Mouse (Mus musculus) hindbrain, embryonic 16.5 days (tissue): Measurements from ENCODE around the gene Naa11. TPM values are rescaled to one million over a fixed set of nuclear protein-coding genes. Genes with fewer than 3 reads are reported as not detected.

Source experiments
- ATAC-seq: fragments of 200-750 bp; cut with Nextera tagmentation; 2 replicates; pipeline ENCODE4 v1.8.0; 2017; ENCODE audit warnings: moderate TSS enrichment, moderate library complexity
- H3K27ac ChIP-seq: fragments of 300-500 bp; sonication (generic); 2 replicates; pipeline ENCODE4 v1.5.1; 2014; ENCODE audit warnings: low read depth, mild to moderate bottlenecking, control low read depth, low read length, moderate library complexity
- H3K27me3 ChIP-seq: fragments of 300-500 bp; sonication (generic); replicated peaks from 2 replicates; pipeline ENCODE4 v1.6.1; 2014; ENCODE audit warnings: low read length; ENCODE audit not compliant: control insufficient read depth, insufficient read depth
- H3K36me3 ChIP-seq: fragments of 300-500 bp; sonication (generic); 2 replicates; pipeline ENCODE4 v1.6.1; 2014; ENCODE audit warnings: mild to moderate bottlenecking, low read length, moderate library complexity, mixed read lengths; ENCODE audit not compliant: control insufficient read depth, insufficient read depth
- H3K4me1 ChIP-seq: fragments of 300-500 bp; sonication (generic); 2 replicates; pipeline ENCODE4 v1.6.1; 2014; ENCODE audit warnings: low read depth, low read length; ENCODE audit not compliant: control insufficient read depth, insufficient read depth
- H3K4me2 ChIP-seq: fragments of 300-500 bp; sonication (generic); 2 replicates; pipeline ENCODE4 v1.6.1; 2014; ENCODE audit warnings: mild to moderate bottlenecking, low read length, control low read depth, moderate library complexity
- H3K4me3 ChIP-seq: fragments of 300-500 bp; sonication (generic); 2 replicates; pipeline ENCODE4 v1.5.1; 2014; ENCODE audit warnings: mild to moderate bottlenecking, low read length, control low read depth, moderate library complexity
- H3K9ac ChIP-seq: fragments of 300-500 bp; sonication (generic); 2 replicates; pipeline ENCODE4 v1.6.1; 2014; ENCODE audit warnings: low read depth, mild to moderate bottlenecking, control low read depth, low read length, moderate library complexity
- H3K9me3 ChIP-seq: fragments of 300-500 bp; sonication (generic); 2 replicates; pipeline ENCODE4 v1.6.1; 2014; ENCODE audit warnings: mild to moderate bottlenecking, low read length, moderate library complexity; ENCODE audit not compliant: control insufficient read depth
- WGBS: fragments of 180-500 bp; shearing (Covaris S2); extraction: QIAGEN DNeasy Blood & Tissue Kit; methylation state at CpG from one replicate; pipeline ENCODE4 v1.1.7; 2014; 5-methylcytosine and 5-hydroxymethylcytosine counted together
- polyA plus RNA-seq: library from polyadenylated mRNA; unstranded; fragments of >200 nt; fragmentation: Nextera tagmentation; extraction: Ambion mirVana; gene quantifications from 2 replicates; pipeline ENCODE4 v1.2.1, GENCODE M21; 2015

Gene Naa11
- not detected in 2 replicates for polyA plus RNA-seq

- Histone ChIP-seq H3K4me1 (no peaks in the 10 kb centered on the region), H3K27me3 (no peaks in the 10 kb centered on the region), H3K9me3 (no peaks in the 10 kb centered on the region), H3K36me3 (no peaks in the 10 kb centered on the region), H3K4me2 (no peak within 1 kb of the TSS), H3K9ac (no peak within 1 kb of the TSS), H3K4me3 (no peak within 1 kb of the TSS), H3K27ac (no peak within 1 kb of the TSS)
- ATAC-seq = no peak
- 95% methylated on average over 23 of the region's 23 CpGs for WGBS
These were observed at the start of gene Naa11 for GRCm38 (mm10) chr5:97392160-97392559. Gene Naa11 (minus strand): TSS chr5:97392379.

DNA sequence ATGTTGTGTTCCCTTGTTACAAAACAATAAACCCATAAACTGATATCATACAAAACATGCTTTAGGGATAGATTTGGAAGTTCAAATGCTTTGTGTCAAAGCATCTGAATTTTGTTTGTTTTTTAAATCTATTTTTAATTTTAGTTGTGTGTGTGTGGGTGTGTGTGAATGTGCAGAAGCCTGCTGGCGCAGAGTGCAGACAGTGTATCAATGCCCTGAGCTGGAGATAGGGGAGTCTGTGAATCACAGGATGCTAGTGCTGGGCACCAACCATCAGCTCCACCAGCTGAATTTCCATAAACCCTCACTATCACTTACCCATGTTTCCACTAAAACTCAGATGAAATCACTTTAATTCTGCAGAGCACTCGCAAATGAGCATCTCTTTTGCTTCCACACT, 40.3 kb upstream of the Naa11 start:
- Histone ChIP-seq H3K27me3 (no peaks in the 10 kb centered on the region), H3K9me3 (no peaks in the 10 kb centered on the region), H3K27ac (no peak overlapping the region), H3K9ac (no peak overlapping the region), H3K36me3 (no peaks in the 10 kb centered on the region), H3K4me3 (no peak overlapping the region), H3K4me1 (no peaks in the 10 kb centered on the region), H3K4me2 (no peak overlapping the region)
- no peak for ATAC-seq
- 89% methylated on average over 2 of the region's 2 CpGs for WGBS

GRCm38 (mm10) chr5:97429976-97430375, 37.8 kb upstream of the Naa11 start:
- no peak for ATAC-seq
- Histone ChIP-seq H3K9ac (no peak overlapping the region), H3K27me3 (no peaks in the 10 kb centered on the region), H3K9me3 (no peaks in the 10 kb centered on the region), H3K27ac (no peak overlapping the region), H3K4me2 (no peak overlapping the region), H3K36me3 (no peaks in the 10 kb centered on the region), H3K4me3 (no peak overlapping the region), H3K4me1 (no peaks in the 10 kb centered on the region)
- 65% methylated on average over 9 of the region's 9 CpGs for WGBS

DNA sequence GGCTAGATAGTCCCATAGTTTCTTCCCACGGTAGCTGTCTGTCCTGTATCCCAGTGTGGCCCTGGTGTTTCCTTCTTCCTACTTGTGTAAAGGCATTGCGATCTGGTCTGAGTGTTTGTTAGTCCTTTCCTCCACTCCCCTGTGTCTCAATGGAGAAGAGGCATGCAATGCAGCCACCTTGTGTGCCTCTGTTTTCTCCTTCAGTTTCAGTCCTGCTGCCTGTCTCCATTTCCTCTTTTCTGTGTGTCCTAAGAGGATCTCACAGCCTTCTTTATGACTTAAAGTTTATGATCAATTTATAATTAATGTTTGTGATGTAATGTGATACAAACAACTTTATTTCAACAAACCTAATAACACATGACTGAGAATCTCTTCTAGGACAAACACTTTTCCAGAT, 29.5 kb upstream of the Naa11 start:
- no peaks in the 10 kb centered on the region for H3K36me3 ChIP-seq
- no peaks in the 10 kb centered on the region for H3K4me1 ChIP-seq
- H3K4me3 ChIP-seq = no peak overlapping the region
- 89% methylated on average over 2 of the region's 2 CpGs for WGBS
- no peaks in the 10 kb centered on the region for H3K9me3 ChIP-seq
- no peak overlapping the region for H3K4me2 ChIP-seq
- H3K9ac ChIP-seq = no peak overlapping the region
- no peak overlapping the region for H3K27ac ChIP-seq
- ATAC-seq = no peak
- no peaks in the 10 kb centered on the region for H3K27me3 ChIP-seq

- 91% methylated on average over 2 of the region's 2 CpGs for WGBS
- no peaks in the 10 kb centered on the region for H3K9me3 ChIP-seq
- H3K9ac ChIP-seq = no peak overlapping the region
- ATAC-seq = no peak
- H3K4me1 ChIP-seq = no peaks in the 10 kb centered on the region; the same call in 1 of the 2 replicates
- no peak overlapping the region for H3K27ac ChIP-seq
- no peaks in the 10 kb centered on the region for H3K27me3 ChIP-seq
- H3K4me2 ChIP-seq = no peak overlapping the region
- no peak overlapping the region for H3K4me3 ChIP-seq
- no peaks in the 10 kb centered on the region for H3K36me3 ChIP-seq
These were observed 25.0 kb upstream of the Naa11 start for GRCm38 (mm10) chr5:97417185-97417584.

- H3K4me3 ChIP-seq = no peak overlapping the region
- no peak overlapping the region for H3K9ac ChIP-seq
- H3K9me3 ChIP-seq = no peaks in the 10 kb centered on the region
- H3K27me3 ChIP-seq = no peaks in the 10 kb centered on the region
- H3K36me3 ChIP-seq = no peaks in the 10 kb centered on the region
- no peaks in the 10 kb centered on the region; the same call in 1 of the 2 replicates for H3K4me1 ChIP-seq
- no peak overlapping the region for H3K4me2 ChIP-seq
- 29% methylated on average over 6 of the region's 6 CpGs for WGBS
- H3K27ac ChIP-seq = no peak overlapping the region
- ATAC-seq = peak; percentile 88
These were observed 23.7 kb upstream of the Naa11 start for GRCm38 (mm10) chr5:97415837-97416236.

DNA sequence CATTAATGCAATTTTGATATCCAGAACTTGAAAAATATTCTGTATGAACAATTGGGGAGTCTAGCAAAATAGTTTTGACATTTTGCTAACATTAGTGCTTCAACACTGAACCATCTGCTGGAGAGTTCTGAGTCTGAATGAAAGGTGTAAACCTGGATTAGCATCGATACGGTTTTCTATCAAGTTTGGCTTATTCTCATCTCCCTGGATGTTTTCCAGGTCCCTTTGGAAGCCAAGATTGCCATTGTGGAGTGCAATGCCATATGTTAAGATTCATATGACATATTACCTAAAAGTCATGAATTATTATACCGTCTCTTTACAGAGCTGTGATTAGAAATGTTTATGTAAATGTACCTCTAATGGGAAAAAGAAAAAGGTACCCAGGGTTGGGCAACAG, 21.5 kb upstream of the Naa11 start:
- no peaks in the 10 kb centered on the region for H3K36me3 ChIP-seq
- no peak overlapping the region for H3K9ac ChIP-seq
- H3K9me3 ChIP-seq = no peaks in the 10 kb centered on the region
- 62% methylated on average over 3 of the region's 3 CpGs for WGBS
- H3K27ac ChIP-seq = no peak overlapping the region
- H3K4me1 ChIP-seq = no peaks in the 10 kb centered on the region; the same call in 1 of the 2 replicates
- H3K4me3 ChIP-seq = no peak overlapping the region
- ATAC-seq = no peak
- H3K27me3 ChIP-seq = no peaks in the 10 kb centered on the region
- H3K4me2 ChIP-seq = no peak overlapping the region

DNA sequence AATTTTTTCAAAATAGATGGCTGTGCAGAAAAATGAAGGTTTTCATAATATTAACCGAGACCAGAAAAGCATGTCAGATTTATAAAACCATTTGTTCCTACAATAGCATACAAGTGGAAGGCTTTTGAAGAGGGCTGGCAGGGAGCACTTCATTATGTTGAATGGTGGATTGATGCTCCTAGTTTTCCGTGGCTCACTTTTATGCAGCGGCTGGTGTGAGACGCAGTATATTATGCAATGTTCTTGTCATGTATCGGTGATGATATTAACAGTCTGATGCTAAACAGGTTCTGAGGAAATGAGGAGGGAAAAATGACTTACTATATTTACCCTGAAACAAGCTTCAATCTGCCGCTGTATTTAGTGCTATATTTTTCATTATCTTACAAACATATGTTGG, 18.0 kb upstream of the Naa11 start:
- Histone ChIP-seq H3K36me3 (no peaks in the 10 kb centered on the region), H3K9ac (no peak overlapping the region), H3K4me3 (no peak overlapping the region), H3K27me3 (no peaks in the 10 kb centered on the region), H3K4me2 (no peak overlapping the region), H3K27ac (no peak overlapping the region), H3K4me1 (no peaks in the 10 kb centered on the region; the same call in 1 of the 2 replicates), H3K9me3 (peaks cover 3% of the 10 kb centered on the region; the same call in 1 of the 2 replicates)
- ATAC-seq = peak; percentile 40; the same call in 1 of the 2 replicates
- 39% methylated on average over 6 of the region's 6 CpGs for WGBS

DNA sequence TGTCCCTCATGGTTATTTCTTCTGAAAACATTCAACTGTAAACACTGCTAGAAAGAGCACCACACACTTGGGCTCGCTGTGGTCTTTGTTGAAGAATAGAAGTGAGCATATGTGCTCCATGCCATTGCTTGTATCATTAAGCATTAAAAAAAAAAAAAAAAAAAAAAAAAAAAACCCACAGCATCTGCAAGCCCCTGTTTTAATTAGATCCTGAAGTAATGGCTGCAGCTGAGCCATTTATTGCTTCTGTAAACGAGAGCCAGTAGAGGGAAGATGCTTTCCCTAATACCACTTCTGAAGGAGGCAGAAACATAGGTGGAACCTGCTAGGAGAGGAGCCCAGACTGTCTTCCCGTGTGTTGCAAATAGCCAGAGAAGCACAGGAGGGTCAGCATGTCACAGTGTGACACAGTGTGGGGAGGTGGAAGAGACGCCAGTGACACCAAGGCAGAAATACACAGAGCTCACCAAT, 17.1 kb upstream of the Naa11 start:
- Histone ChIP-seq H3K9me3 (peaks cover 3% of the 10 kb centered on the region; the same call in 1 of the 2 replicates), H3K36me3 (no peaks in the 10 kb centered on the region), H3K4me3 (no peak overlapping the region), H3K27ac (no peak overlapping the region; the same call in 1 of the 2 replicates), H3K27me3 (no peaks in the 10 kb centered on the region), H3K9ac (no peak overlapping the region), H3K4me2 (no peak overlapping the region), H3K4me1 (no peaks in the 10 kb centered on the region; the same call in 1 of the 2 replicates)
- ATAC-seq = peak; percentile 56
- 24% methylated on average over 4 of the region's 4 CpGs for WGBS

- H3K4me2 ChIP-seq = no peak overlapping the region
- H3K27ac ChIP-seq = no peak overlapping the region
- no peak overlapping the region for H3K9ac ChIP-seq
- no peaks in the 10 kb centered on the region for H3K27me3 ChIP-seq
- no peak for ATAC-seq
- H3K36me3 ChIP-seq = no peaks in the 10 kb centered on the region
- H3K9me3 ChIP-seq = no peaks in the 10 kb centered on the region
- H3K4me1 ChIP-seq = no peaks in the 10 kb centered on the region
- H3K4me3 ChIP-seq = no peak overlapping the region
These were observed 8.9 kb upstream of the Naa11 start for GRCm38 (mm10) chr5:97401042-97401441.
